Mouse (Mus musculus) adrenal gland, postnatal 4 days (tissue): Measurements from ENCODE around the gene Defb36. TPM values are rescaled to one million over a fixed set of nuclear protein-coding genes. Genes with fewer than 3 reads are reported as not detected.

ENCODE experiments used
- DNase-seq, 2 experiments: peaks; one replicate each; pipeline ENCODE4 v3.0.0; 2021 to 2022; ENCODE audit warnings: low spot score in 2 of 2, mixed read lengths in 2 of 2
- total RNA-seq, 2 experiments: library from RNA; stranded (reverse); gene quantifications; 2 replicates each; pipeline ENCODE4 v1.2.3; 2021

The Defb36 gene
- total RNA-seq, 2 experiments from 2014 or later: 2.0 to 2.3 TPM

- DNase-seq: no peak
Observed at GRCm38 (mm10) chr2:152661163-152661562, 57.0 kb downstream of the Defb36 start.

Other genes starting within 250 kb of the Defb36 start
- 1 to 10 TPM; 4.4 to 4.5 TPM for gene Nrsn2, start 227.7 kb upstream of the Defb36 start, total RNA-seq
- 10 to 100 TPM; 50.9 to 51.1 TPM for gene Sox12, start 206.3 kb upstream of the Defb36 start, total RNA-seq
- gene Zcchc3, start 189.3 kb upstream of the Defb36 start, total RNA-seq: 10 to 100 TPM; 18.5 to 20.2 TPM
- under 1 TPM; 0.37 to 0.56 TPM for gene 6820408C15Rik, start 188.7 kb upstream of the Defb36 start, total RNA-seq
- gene Defb23, start 139.7 kb upstream of the Defb36 start, total RNA-seq: not detected
- gene Defb20, start 127.3 kb upstream of the Defb36 start, total RNA-seq: not detected
- not detected for gene Defb22, start 114.2 kb upstream of the Defb36 start, total RNA-seq
- gene Defb26, start 92.6 kb upstream of the Defb36 start, total RNA-seq: not detected
- gene Defb28, start 86.1 kb upstream of the Defb36 start, total RNA-seq: not detected
- not detected for gene Defb29, start 64.2 kb upstream of the Defb36 start, total RNA-seq
- gene Gm17416, start 35.0 kb upstream of the Defb36 start, total RNA-seq: not detected
- not detected for gene Defb21, start 31.6 kb upstream of the Defb36 start, total RNA-seq
- 10 to 100 TPM in 1 of 2 experiments, 1 to 10 TPM in 1; 8.3 to 10.2 TPM for gene Defb19, start 24.0 kb upstream of the Defb36 start, total RNA-seq
- not detected for gene Defb45, start 4.9 kb upstream of the Defb36 start, total RNA-seq
- 1 to 10 TPM; 2.4 to 2.8 TPM for gene Defb25, start 18.7 kb downstream of the Defb36 start, total RNA-seq
- gene Rem1, start 22.6 kb downstream of the Defb36 start, total RNA-seq: 10 to 100 TPM; 11.5 to 17.9 TPM
- 100 to 1,000 TPM; 138 to 140 TPM for gene H13, start 65.1 kb downstream of the Defb36 start, total RNA-seq
- 10 to 100 TPM; 26.7 to 27.4 TPM for gene Mcts2, start 82.7 kb downstream of the Defb36 start, total RNA-seq
- gene Id1, start 131.9 kb downstream of the Defb36 start, total RNA-seq: 100 to 1,000 TPM; 103 to 129 TPM
- gene Cox4i2, start 149.8 kb downstream of the Defb36 start, total RNA-seq: 1 to 10 TPM; 4.2 to 4.9 TPM
- gene Bcl2l1, start 227.4 kb downstream of the Defb36 start, total RNA-seq: 10 to 100 TPM; 63.5 to 64.6 TPM
- 10 to 100 TPM; 31.7 to 39.7 TPM for gene Tpx2, start 243.6 kb downstream of the Defb36 start, total RNA-seq